Mouse (Mus musculus): ENCODE data around the gene B3galnt2. TPM values are rescaled to one million over a fixed set of nuclear protein-coding genes. Genes with fewer than 3 reads are reported as not detected.
"Not testable (repeated sequence)": the region's sequence is repeated elsewhere in the genome, so short reads cannot be mapped to it uniquely, and the experiment has no call there.

Gene B3galnt2
- total RNA-seq, 2 experiments from 2014 or later: 36.7 to 43.5 TPM

DNA sequence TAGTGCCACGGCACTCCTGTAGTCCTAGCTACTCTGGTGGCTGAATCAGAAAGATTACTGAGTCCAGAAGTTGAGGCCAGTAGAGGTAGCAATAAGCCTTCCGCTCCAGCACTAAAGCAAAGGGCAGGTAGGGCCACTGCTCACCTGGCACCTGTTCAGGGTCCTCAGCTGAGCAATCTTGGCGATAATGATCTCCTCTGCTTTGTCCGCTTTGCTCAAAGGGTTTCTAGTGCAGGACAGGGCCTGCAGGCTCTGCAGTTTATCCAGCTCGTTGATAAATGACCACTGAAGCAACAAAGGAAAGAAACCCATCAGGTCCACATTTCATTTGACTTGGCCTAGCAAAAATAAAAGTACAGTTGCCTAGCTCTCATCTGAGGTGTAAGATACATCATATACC, 50.7 kb downstream of the B3galnt2 start:
- ATAC-seq (replicated peaks; ENCODE audit: poor library complexity): no peak

GRCm38 (mm10) chr13:14006056-14006455, 51.8 kb downstream of the B3galnt2 start:
- no peak for ATAC-seq (replicated peaks; ENCODE audit: poor library complexity)

DNA sequence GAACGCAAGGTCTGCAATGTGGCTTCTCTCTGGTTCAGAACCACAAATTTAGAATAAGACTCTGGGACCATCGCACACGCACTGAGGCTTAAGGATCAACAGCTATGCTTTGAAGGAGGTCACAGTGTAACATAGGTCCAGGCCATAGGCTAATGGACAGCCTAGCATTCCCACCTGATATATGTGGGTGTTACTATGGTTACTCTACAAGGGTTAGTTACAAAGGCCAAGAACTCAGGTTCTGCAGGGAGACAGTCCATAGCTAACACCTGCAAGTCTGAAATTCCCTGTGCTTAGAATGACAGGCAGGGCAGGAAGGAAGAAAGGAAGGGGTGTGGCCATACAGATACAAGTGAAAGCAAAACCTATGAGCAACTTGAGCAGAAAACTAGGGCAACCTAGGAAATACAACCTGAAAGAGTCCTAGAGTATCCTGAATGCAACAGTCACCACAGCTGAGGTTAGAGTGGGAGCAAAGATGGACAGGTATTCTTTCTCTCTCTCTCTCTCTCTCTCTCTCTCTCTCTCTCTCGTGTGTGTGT, 57.3 kb downstream of the B3galnt2 start:
- ATAC-seq (replicated peaks; ENCODE audit: poor library complexity): peak; percentile 60

- no peak for ATAC-seq (replicated peaks; ENCODE audit: poor library complexity)
Observed at GRCm38 (mm10) chr13:14014001-14014400, 59.7 kb downstream of the B3galnt2 start.

- no peak for ATAC-seq (replicated peaks; ENCODE audit: poor library complexity)
Observed at GRCm38 (mm10) chr13:14014540-14014939, 60.3 kb downstream of the B3galnt2 start.

- ATAC-seq (replicated peaks; ENCODE audit: poor library complexity): no peak
Observed at GRCm38 (mm10) chr13:14015609-14016008, 61.3 kb downstream of the B3galnt2 start.

GRCm38 (mm10) chr13:14018283-14018682, 64.0 kb downstream of the B3galnt2 start:
- peak; percentile 51 for ATAC-seq (replicated peaks; ENCODE audit: poor library complexity)

DNA sequence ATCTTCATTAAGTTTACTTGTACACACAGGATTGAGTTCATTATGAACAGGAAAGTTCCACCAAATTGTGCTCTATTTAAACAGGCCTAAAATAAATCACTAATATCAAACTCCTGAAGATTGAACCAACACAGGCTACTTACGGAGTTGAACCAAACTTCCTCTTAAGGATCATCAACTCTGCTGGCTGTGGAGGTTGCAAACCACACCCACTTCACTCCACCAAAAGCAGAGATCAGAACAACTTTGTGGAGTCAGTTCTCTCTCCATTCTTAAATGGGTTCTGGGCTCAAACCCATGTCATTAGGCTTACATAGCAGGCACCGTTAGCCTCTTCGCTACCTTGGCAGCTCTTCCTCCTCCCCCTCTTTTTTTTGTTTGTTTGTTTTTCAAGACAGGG, 64.6 kb downstream of the B3galnt2 start:
- ATAC-seq (replicated peaks; ENCODE audit: poor library complexity): no peak

DNA sequence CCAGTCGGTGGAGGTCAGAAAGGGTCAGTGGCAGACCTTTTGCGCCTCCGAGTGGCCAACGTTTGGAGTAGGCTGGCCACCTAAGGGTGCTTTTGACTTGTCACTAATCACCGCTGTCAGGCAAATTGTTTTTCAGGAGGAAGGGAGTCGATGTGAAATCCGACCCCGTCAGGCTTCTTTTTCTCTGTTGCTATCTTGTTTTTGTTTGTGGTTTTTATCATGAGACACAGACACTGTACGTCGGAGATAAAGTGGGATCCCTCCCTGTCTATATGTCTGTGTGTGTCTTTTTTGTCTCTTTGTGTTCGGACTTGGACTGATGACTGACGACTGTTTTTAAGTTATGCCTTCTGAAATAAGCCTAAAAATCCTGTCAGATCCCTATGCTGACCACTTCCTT, 67.1 kb downstream of the B3galnt2 start:
- not testable (repeated sequence) for ATAC-seq (replicated peaks; ENCODE audit: poor library complexity)

DNA sequence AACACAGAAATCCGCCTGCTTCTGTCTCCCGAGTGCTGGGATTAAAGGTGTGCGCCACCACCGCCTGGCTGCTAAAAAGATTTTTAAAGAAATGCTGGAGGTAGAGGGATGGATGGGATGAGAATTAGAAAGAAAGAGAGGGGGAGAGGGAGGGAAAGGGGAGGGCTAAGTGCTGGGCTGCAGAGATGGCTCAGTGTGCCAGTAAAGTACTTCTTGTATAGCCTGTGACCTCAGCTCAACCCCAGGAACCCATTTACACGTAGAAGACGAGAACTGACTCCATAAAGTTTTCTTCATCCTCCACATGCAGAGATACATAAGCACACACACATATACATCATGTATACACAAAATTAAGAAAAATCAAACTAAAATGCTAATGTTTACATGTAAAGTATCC, 71.3 kb downstream of the B3galnt2 start:
- ATAC-seq (replicated peaks; ENCODE audit: poor library complexity): no peak

DNA sequence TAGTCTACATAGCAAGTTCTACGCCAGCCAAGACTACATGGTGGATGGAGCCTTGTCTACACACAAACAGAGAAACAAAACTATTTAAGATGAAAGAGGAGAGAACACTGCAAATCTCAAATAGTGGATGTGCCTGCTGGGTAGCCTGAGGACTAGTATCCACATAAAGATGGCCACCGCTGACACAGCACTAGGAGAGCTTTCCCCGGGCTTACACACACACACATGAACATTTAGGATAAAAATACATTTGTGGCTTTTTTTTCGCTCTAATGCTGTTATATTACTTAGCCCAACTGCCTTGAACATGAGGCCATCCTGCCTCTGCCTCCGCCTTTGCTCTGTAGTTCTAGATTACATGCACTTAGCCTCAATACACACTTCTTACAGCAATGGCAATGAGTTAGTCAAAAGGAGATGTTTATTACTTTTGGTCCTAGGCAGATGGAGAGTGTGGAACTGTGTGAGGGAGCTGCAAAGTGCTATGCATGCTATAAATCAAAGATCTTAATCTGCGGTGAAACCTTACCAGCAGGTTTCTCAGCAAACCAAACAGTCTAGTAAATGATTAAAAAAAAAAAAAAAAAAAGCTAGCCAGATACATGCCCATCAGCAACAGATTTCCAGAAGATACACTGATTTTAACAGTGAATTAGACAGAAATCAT, 72.0 kb downstream of the B3galnt2 start:
- ATAC-seq (replicated peaks; ENCODE audit: poor library complexity): no peak

DNA sequence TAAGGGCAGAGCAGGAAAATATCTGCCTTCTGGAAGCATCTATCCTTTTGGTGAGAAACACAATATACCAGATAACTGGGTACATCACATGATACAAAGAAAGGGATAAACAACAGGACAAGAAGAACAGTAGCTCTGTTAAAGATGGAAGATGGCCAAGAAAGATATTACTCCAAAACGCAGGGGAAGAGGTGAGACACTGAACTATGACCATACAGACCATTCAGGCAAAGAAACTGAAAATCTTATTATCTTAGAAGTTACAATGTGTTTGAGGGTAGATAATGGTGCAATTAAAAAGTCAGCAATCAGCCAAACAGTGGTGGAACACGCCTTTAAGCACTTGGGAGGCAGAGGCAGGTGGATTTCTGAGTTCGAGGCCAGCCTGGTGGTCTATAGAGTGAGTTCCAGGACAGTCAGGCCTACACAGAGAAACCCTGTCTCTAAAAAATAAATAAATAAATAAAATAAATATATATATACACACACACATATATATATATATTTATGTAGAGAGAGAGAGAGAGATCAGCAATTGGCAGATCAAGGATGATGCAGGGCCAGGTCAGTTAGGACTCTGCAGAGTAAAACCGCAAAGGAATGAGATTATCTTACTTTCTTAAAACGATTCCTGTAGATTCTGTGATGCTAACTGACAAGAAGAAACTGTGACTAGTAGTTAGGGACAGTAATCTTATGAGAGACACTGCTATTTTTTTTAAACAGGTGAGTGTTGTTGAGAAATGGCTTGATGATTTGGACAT, 79.2 kb downstream of the B3galnt2 start:
- ATAC-seq (replicated peaks; ENCODE audit: poor library complexity): peak; percentile 76

DNA sequence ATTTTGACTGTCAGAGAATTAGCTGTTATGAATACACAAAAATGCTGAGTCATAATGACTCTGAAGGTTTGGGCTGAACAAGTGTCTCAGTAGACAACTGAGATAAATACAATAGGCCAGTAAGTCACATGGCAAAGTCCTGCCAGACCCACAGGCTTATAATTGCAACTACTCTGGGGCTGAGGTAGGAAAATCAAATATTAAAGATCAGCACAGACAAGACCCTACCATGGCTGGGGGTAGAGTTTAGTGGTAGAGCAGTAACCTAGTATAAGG, 79.7 kb downstream of the B3galnt2 start:
- ATAC-seq (replicated peaks; ENCODE audit: poor library complexity): peak; percentile 74

DNA sequence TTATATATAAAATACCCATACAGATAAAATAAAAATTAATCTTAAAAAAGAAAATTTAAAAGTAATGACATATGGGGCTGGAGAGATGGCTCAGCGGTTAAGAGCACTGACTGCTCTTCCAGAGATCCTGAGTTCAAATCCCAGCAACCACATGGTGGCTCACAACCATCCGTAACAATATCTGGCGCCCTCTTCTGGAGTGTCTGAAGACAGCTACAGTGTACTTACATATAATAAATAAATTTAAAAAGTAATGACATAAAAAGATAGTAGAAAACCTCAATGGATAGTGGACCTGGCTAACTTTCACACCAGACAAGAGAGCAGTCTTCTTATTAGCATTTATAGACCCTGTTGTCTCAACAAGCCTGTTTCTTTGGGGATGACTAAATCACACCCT, 81.1 kb downstream of the B3galnt2 start:
- not testable (repeated sequence) for ATAC-seq (replicated peaks; ENCODE audit: poor library complexity)

- ATAC-seq (replicated peaks; ENCODE audit: poor library complexity): no peak
Observed at GRCm38 (mm10) chr13:14035875-14036630, 81.8 kb downstream of the B3galnt2 start.

- ATAC-seq (replicated peaks; ENCODE audit: poor library complexity): no peak
Observed at GRCm38 (mm10) chr13:14038911-14039291, 84.6 kb downstream of the B3galnt2 start.

GRCm38 (mm10) chr13:14039292-14039965, 85.2 kb downstream of the B3galnt2 start, which contains the start of gene Tbce:
Tbce (minus strand) TSS chr13:14039638.
- peak; percentile 95 for ATAC-seq (replicated peaks; ENCODE audit: poor library complexity)

DNA sequence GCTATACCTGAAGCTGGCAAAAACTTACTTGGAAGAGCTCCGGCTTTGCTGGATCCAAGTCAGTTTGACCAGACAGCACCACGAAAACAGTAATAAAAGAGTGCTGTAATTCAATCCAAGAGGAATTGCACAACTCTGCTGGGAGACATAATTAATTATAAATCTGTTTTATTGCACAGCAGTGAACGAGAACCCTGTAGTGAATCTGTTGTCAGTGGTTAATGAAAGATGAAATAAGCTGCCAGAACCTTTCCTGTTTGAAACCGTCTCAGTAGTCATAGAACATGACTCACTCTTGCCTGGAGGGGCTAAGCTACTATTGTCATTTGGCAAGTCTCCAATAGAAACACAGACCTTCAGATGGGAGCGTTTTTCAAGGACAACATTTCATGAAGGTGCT, 85.9 kb downstream of the B3galnt2 start:
- peak; percentile 27 for ATAC-seq (replicated peaks; ENCODE audit: poor library complexity)

- ATAC-seq (replicated peaks; ENCODE audit: poor library complexity): no peak
Observed at GRCm38 (mm10) chr13:14043851-14044250, 89.6 kb downstream of the B3galnt2 start.

DNA sequence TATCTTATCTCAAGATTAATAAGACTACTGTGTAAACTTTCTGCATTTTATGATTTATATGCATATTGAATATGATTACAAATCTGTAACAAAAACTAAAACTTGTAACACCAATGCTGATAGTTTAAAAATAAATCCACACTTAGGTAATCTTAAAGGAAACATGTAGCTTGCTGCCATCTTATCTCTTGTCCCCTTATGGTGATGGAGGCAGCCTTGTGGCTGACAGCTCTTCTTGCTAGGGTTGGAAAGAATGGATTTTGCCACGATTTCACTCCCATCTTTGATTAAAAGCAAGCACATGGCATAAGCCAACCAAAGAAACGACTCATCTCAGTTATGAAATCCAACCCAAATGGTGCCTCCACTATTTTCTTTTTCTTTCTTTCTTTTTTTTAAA, 90.3 kb downstream of the B3galnt2 start:
- ATAC-seq (replicated peaks; ENCODE audit: poor library complexity): peak; percentile 56

All from megakaryocyte progenitor cell, adult 5-6 weeks (primary cell).